Mouse (Mus musculus) stomach, postnatal 0 days (tissue): ENCODE data around the gene Chrd. TPM values are rescaled to one million over a fixed set of nuclear protein-coding genes. Genes with fewer than 3 reads are reported as not detected.

Source experiments
- ATAC-seq: fragments of 200-750 bp; cut with Nextera tagmentation; 2 replicates; pipeline ENCODE4 v1.8.0; 2017; ENCODE audit not compliant: low FRiP score, low TSS enrichment
- DNase-seq: peaks from one replicate; pipeline ENCODE4 v3.0.0-alpha.2; 2016; ENCODE audit warnings: low spot score
- H3K27ac ChIP-seq: fragments of 300-500 bp; sonication (generic); replicated peaks from 2 replicates; pipeline ENCODE4 v1.5.1; 2014; ENCODE audit warnings: mild to moderate bottlenecking, control low read depth
- H3K27me3 ChIP-seq: fragments of 300-500 bp; sonication (generic); 2 replicates; pipeline ENCODE4 v1.6.1; 2014; ENCODE audit warnings: low read length; ENCODE audit not compliant: control insufficient read depth, insufficient read depth
- H3K36me3 ChIP-seq: fragments of 300-500 bp; sonication (generic); 2 replicates; pipeline ENCODE4 v1.6.1; 2014; ENCODE audit warnings: low read length, mixed read lengths; ENCODE audit not compliant: control insufficient read depth, insufficient read depth
- H3K4me1 ChIP-seq: fragments of 300-500 bp; sonication (generic); replicated peaks from 2 replicates; pipeline ENCODE4 v1.6.1; 2014; ENCODE audit warnings: antibody characterized with exemption; ENCODE audit not compliant: control insufficient read depth, insufficient read depth
- H3K4me2 ChIP-seq: fragments of 300-500 bp; sonication (generic); replicated peaks from 2 replicates; pipeline ENCODE4 v1.6.1; 2014; ENCODE audit warnings: low read depth, mild to moderate bottlenecking, control low read depth, moderate library complexity
- H3K4me3 ChIP-seq: fragments of 300-500 bp; sonication (generic); 2 replicates; pipeline ENCODE4 v1.5.1; 2014; ENCODE audit warnings: low read depth, low read length, control low read depth
- H3K9ac ChIP-seq: fragments of 300-500 bp; sonication (generic); 2 replicates; pipeline ENCODE4 v1.6.1; 2014; ENCODE audit warnings: mild to moderate bottlenecking, low read length, control low read depth, mixed read lengths
- H3K9me3 ChIP-seq: fragments of 300-500 bp; sonication (generic); 2 replicates; pipeline ENCODE4 v1.6.1; 2016; ENCODE audit warnings: low read length; ENCODE audit not compliant: control insufficient read depth
- CTCF ChIP-seq: IDR thresholded peaks from 2 replicates; pipeline ENCODE4 v1.5.1; 2016; ENCODE audit warnings: antibody characterized with exemption, low read depth, mild to moderate bottlenecking, moderate library complexity
- EP300 ChIP-seq: optimal IDR thresholded peaks from 2 replicates; pipeline ENCODE3; 2016; ENCODE audit warnings: antibody characterized with exemption
- WGBS: fragments of 180-500 bp; shearing (Covaris S2); extraction: QIAGEN DNeasy Blood & Tissue Kit; methylation state at CpG from one replicate; pipeline ENCODE4 v1.1.7; 2014; 5-methylcytosine and 5-hydroxymethylcytosine counted together
- polyA plus RNA-seq: library from polyadenylated mRNA; unstranded; fragments of >200 nt; fragmentation: Nextera tagmentation; extraction: Ambion mirVana; gene quantifications from 2 replicates; pipeline ENCODE4 v1.2.1, GENCODE M21; 2015

Chrd gene
- polyA plus RNA-seq, 1 experiment from 2014 or later: 2.9 TPM

- DNase-seq (peak; percentile 79), ATAC-seq (peak; percentile 85)
- no peak overlapping the region for H3K4me3 ChIP-seq
- no peak for TF ChIP-seq EP300
- TF ChIP-seq CTCF: peak; percentile 92
- no peaks in the 10 kb centered on the region for H3K9me3 ChIP-seq
- no peaks in the 10 kb centered on the region; the same call in 1 of the 2 replicates for H3K4me1 ChIP-seq
- 28% methylated on average over 5 of the region's 5 CpGs for WGBS
- no peak overlapping the region for H3K4me2 ChIP-seq
- no peak overlapping the region for H3K9ac ChIP-seq
- no peak overlapping the region for H3K27ac ChIP-seq
- H3K36me3 ChIP-seq: no peaks in the 10 kb centered on the region; the same call in 1 of the 2 replicates
- H3K27me3 ChIP-seq: no peaks in the 10 kb centered on the region
These were observed 8.6 kb upstream of the Chrd start for GRCm38 (mm10) chr16:20724338-20724748.

- Histone ChIP-seq H3K9me3 (no peaks in the 10 kb centered on the region), H3K9ac (no peak overlapping the region), H3K4me3 (no peak overlapping the region), H3K4me2 (no peak overlapping the region), H3K4me1 (no peaks in the 10 kb centered on the region; the same call in 1 of the 2 replicates), H3K36me3 (no peaks in the 10 kb centered on the region; the same call in 1 of the 2 replicates), H3K27ac (no peak overlapping the region), H3K27me3 (no peaks in the 10 kb centered on the region)
- TF ChIP-seq CTCF: no peak
- no peak for TF ChIP-seq EP300
- ATAC-seq: no peak
- DNase-seq: no peak
- WGBS: 83% methylated on average over 7 of the region's 7 CpGs
These were observed 7.6 kb upstream of the Chrd start for GRCm38 (mm10) chr16:20725321-20725720.

- no peak for ATAC-seq
- no peaks in the 10 kb centered on the region for H3K9me3 ChIP-seq
- 83% methylated on average over 4 of the region's 4 CpGs for WGBS
These were observed 7.2 kb upstream of the Chrd start for GRCm38 (mm10) chr16:20725750-20726149.

GRCm38 (mm10) chr16:20726384-20726783, 6.5 kb upstream of the Chrd start:
- Histone ChIP-seq H3K27ac (no peak overlapping the region), H3K36me3 (no peaks in the 10 kb centered on the region; the same call in 1 of the 2 replicates), H3K27me3 (no peaks in the 10 kb centered on the region), H3K4me1 (no peaks in the 10 kb centered on the region; the same call in 1 of the 2 replicates), H3K4me2 (no peak overlapping the region), H3K9me3 (no peaks in the 10 kb centered on the region), H3K4me3 (no peak overlapping the region), H3K9ac (0 out of 2 replicates have a peak overlapping the region, but pooled peaks have one; percentile 13)
- DNase-seq: no peak
- ATAC-seq: peak; percentile 64; the same call in 1 of the 2 replicates
- 71% methylated on average over 1 of the region's 1 CpGs for WGBS
- TF ChIP-seq EP300 (no peak), CTCF (no peak)

More at GRCm38 (mm10) chr16:20725750-20726149, 7.2 kb upstream of the Chrd start:
- TF ChIP-seq CTCF: no peak
- no peak for TF ChIP-seq EP300
- no peaks in the 10 kb centered on the region for H3K27me3 ChIP-seq
- H3K36me3 ChIP-seq: no peaks in the 10 kb centered on the region; the same call in 1 of the 2 replicates
- H3K9ac ChIP-seq: peak overlapping the region; percentile 13; the same call in 1 of the 2 replicates
- no peaks in the 10 kb centered on the region; the same call in 1 of the 2 replicates for H3K4me1 ChIP-seq
- no peak overlapping the region for H3K4me2 ChIP-seq
- H3K27ac ChIP-seq: no peak overlapping the region
- no peak overlapping the region for H3K4me3 ChIP-seq
- DNase-seq: no peak

GRCm38 (mm10) chr16:20730293-20730711, 2.6 kb upstream of the Chrd start:
- DNase-seq (no peak), ATAC-seq (no peak)
- no peak overlapping the region for H3K27ac ChIP-seq
- H3K4me2 ChIP-seq: no peak overlapping the region
- no peaks in the 10 kb centered on the region for H3K36me3 ChIP-seq
- 36% methylated on average over 5 of the region's 5 CpGs for WGBS
- H3K27me3 ChIP-seq: no peaks in the 10 kb centered on the region
- no peak overlapping the region for H3K4me3 ChIP-seq
- TF ChIP-seq CTCF: no peak
- no peak for TF ChIP-seq EP300
- no peaks in the 10 kb centered on the region; the same call in 1 of the 2 replicates for H3K4me1 ChIP-seq
- H3K9me3 ChIP-seq: no peaks in the 10 kb centered on the region
- H3K9ac ChIP-seq: no peak overlapping the region

GRCm38 (mm10) chr16:20731688-20732087, 1.2 kb upstream of the Chrd start:
- Histone ChIP-seq H3K9ac (no peak overlapping the region), H3K4me1 (no peaks in the 10 kb centered on the region), H3K27ac (peak overlapping the region; percentile 30; the same call in 1 of the 2 replicates), H3K27me3 (no peaks in the 10 kb centered on the region), H3K4me2 (no peak overlapping the region), H3K4me3 (no peak overlapping the region), H3K9me3 (no peaks in the 10 kb centered on the region), H3K36me3 (no peaks in the 10 kb centered on the region)
- WGBS: 68% methylated on average over 5 of the region's 5 CpGs
- no peak for DNase-seq
- no peak for TF ChIP-seq EP300
- ATAC-seq: no peak
